Mouse (Mus musculus) lung, postnatal 36 days (tissue): Measurements from ENCODE around the gene Cfap221.

Experiments
- DNase-seq: peaks from one replicate; pipeline ENCODE4 v3.0.0; 2022; ENCODE audit warnings: mixed read lengths

Gene Cfap221

DNA sequence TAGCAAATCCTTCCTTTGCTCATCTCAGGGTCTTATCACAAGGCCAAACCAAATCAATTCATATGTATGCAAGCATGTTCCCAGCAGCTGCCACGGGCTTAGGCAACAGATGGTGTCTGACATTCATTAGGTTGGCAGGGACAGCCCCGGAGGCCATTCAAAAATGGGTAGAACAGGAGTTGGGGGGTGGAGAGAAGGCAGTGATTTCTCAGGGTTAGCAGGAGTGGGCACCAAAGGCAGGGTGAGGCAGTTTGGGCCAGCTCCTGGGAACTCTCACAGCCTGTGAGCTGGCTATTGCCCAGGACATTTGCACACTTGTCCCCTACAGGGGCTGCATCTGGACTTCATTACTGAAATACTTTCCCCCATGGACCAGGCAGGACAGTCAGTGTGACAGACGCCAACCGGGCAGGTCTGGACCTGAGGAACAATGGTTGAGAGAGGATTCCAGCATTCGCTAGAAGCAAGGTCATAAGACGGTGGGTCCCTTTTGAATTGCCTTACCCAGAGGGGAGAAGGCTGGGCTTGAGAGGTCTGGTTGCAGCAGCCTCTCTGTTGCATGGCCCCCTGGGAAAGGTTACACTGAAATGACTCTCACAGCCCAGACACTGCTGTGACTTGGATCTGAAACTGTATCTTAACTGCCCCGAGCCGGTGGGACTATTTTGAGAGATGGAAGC is 94.3 kb downstream of the Cfap221 start:
- no peak for DNase-seq

DNA sequence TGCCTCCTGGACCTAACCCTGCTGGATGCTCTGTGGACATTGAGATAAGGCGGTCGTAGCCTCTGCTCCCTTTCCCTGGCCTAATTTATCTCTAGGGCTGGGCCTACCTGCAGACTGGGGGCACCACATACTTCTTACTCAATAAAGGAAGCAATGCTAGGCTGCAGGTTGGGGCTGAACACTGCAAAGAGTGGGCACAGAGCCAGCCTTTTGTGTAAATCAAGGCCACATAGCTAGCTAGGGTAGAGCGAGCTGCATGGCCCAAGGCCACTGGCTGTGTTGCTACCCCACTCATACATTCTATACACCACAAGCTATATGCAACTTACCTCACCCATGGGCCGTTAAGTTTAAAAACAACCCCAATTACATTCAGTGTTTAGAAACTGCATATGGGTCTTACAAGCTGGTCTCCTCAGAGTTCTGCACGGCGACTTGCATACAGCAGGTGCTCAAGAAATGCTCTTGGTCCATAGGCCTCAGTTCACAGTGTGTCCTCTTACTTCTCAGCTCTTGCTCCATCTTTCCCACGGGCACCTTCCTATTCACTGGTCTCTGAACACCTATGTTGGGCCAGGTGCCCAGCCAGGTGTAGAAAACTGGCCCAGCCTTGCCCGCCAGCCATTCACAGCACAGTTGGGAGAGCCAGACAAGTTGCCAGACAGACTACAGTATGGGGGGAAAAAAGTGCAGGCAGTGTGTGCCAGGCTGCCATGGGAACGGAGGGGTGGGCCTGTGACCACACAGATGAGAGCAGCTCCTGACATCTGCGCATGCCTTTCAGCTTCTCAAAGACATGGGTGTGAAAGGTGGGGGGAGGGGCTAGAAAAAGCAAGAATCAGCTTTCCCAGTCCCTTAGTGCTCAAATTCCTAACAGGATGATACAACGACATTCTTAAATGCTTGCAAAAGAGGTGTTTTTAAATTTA is 97.6 kb downstream of the Cfap221 start:
- DNase-seq: peak; percentile 26

DNA sequence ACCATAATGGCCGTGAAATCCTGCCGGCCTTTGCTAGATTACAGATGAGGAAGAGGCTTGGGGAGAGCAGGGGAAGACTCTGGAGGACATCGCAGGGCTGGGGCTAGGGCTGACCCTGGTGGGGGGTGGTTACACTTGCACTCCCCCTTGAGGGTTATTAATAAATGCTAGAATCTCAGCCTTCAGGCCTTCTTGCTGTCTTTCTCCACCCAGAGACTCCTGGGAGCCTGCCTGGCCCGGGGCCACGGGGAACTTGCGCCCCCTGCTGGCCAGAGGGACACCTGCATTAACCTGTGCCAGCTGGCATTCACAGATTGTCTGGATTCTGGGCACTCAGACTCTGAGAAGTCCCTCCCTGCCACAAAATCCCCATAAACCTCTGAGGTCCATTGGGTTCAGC is 102.1 kb downstream of the Cfap221 start:
- DNase-seq: peak; percentile 78

DNA sequence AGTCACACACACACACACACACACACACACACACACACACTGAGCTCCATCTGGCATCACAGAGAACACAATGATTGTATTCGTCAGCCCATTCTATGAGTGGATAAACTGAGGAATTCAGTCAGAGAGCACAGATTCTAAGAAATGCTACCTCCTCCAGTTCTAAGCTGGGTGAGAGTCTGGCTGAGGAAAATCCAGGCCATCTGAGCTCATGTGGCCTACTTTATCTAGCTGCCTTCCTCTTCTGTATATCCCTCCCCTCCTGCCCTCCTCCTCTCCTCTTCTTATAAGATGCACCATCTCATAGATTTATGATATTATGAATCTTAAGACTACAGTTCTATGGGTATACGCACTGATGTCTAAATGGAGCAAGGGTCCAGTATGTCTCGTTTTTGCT is 103.4 kb downstream of the Cfap221 start:
- no peak for DNase-seq

DNA sequence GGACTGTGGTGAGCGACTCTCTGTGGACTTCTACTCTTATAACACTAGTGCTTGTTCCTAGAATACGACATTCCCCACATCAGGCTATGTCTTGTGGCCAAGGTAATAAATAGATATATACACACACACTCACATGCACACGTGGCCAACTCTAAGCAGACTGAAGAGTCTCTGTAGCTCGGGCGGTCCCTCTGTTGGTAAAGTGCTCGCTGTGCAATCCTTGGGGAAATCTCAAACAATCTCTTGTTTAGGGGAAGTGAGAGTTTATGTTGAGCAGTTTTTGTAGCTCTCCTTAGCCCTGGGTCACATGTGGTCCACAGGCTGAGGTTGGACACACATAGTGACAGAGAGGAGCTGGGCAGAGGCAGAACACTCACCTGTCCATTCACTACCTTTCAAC is 104.1 kb downstream of the Cfap221 start:
- DNase-seq: no peak

DNA sequence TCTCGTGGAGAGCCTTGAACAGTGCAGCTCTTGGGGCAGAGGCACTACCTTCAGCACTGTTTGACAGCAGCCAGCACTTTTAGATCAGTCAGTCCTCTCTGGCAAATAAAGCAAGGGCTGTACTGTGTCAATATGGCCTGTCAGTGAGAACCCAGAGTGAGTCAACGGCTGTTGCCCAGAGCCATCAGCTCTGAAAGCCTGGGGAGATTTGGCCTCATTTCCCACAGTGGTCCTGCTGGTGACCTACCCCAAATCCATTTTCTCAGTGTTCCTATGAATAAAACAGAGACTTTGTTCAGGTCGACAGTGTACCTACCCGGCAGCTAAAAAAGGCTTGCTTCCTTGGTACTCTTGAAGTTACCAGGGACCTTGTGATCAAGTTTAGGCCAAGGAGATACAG is 105.2 kb downstream of the Cfap221 start:
- DNase-seq: no peak

DNA sequence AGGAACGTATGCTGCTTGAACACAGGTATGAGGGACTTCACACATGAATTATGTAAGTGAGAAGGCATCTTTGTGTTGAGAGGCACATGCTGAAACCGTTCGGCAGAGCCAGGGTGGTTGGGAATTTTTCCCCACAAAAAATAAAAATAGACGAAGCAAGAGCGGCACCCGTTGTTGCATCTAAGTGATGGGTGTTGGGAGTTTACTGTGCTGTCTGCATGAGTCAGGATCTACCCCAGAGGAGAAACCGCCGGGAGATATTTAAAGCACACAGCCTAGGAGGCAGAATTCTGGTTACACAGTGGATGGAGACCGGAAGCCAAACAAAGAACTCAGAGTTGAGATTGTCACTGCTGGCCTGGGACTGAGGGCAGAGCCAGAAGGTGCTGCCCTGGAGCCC is 105.9 kb downstream of the Cfap221 start:
- DNase-seq: peak; percentile 13

DNA sequence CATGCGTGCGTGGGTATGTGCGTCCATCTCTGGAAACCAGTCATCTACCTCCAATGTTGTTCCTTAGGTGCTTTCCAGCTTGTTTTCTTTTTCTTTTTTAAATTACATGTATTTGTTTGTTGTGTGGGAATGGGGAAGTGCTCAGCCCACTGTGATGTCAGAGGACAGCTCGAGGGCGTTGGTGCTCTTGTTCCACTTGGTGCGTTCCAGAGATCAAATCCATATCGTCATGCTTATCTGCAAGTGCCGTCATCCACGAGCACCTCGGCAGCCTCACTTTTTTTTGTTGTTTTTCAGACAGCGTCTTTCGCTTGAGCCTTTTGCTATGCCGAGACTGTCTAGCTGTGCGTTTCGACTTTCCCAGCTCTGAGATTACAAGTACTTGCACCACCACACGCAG is 107.7 kb downstream of the Cfap221 start:
- DNase-seq: no peak

DNA sequence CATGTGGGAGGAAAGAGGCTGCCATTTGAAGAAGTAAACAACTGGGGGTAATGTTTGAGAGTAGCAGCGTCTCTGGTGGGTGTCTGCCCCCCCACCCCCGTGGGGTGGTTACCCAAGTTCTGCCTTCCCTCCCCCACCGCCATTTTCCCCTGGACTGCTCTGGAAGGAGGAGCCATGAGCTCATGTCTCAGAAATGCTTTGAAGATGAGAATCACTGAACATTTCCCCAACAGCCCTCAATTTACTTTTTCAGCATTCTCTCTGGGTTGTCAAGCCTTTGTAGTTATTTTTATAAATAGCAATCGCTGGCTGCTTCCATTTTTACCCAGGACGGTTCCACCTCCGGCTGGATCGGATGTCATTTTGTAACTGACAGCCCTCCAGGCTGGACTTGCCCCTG is 110.7 kb downstream of the Cfap221 start:
- peak; percentile 34 for DNase-seq

DNA sequence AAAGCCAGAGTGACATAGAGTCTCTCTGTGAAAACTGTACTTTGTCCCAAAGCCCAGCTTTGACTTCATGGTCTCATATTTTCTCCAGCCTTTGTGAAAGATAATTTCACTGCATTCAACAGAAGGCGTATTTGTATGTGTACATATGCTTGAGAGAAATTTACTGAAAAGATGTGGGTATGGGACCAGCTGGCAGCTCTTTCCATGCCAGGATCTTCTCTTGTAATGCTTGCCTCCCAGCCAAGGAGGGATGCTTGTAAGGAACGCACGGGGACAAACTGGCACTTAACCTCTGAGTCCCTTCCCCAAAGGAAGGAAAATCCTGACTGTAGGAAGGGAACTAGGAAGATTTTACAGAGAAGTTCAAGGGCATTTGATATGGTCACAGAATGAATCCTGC is 112.8 kb downstream of the Cfap221 start:
- DNase-seq: no peak

DNA sequence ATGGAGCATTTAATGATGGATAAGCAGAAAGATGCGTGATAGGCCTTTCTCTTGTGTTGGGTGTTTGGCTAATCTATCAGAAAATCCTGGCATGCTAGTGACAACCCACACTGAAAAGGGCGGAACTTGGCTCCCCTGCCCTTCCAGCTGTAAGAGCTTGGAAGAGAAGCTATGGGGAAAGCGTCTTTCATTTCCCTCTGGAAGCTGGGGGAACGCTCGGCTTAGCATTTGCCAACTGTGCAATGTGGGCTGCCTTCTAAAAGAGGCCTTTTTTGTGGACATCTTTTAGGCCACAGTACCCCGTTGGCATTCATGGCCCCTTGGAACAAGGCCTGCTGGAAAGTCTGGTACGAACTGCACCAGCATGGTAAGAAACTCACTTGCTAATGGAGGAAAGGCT is 118.1 kb downstream of the Cfap221 start:
- DNase-seq: peak; percentile 46

DNA sequence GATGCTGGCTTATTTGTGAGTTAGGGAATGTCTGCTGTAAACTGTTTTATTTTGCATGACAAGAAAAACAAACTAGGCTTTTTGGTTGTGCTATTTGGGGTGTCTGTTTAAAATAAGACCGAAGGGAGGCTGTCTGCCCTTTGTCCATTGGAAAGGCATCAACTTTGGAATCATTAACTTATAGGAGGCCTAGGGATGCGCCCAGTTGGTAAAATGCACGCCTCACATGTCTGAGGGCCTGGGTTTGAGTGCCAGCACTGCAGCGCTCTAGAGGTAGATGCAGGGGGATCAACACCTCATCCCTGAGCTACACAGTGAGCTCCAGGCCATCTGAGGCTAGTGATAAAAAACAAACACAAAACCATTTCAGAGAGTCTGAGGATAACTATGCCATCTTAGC is 119.6 kb downstream of the Cfap221 start:
- no peak for DNase-seq
